Mouse (Mus musculus) thymus, adult 2 months (tissue): ENCODE data around the gene Rassf6. TPM values are rescaled to one million over a fixed set of nuclear protein-coding genes. Genes with fewer than 3 reads are reported as not detected.

Experiments
- DNase-seq: peaks from one replicate; pipeline ENCODE4 v3.0.0; 2021
- H3K27ac ChIP-seq: fragments of 200-500 bp; 2 replicates; pipeline ENCODE4 v1.5.1; 2012; ENCODE audit warnings: low read length, control low read depth; ENCODE audit not compliant: control insufficient read depth, insufficient read depth
- H3K27me3 ChIP-seq: fragments of 200-500 bp; 2 replicates; pipeline ENCODE4 v1.6.1; 2012; ENCODE audit warnings: mild to moderate bottlenecking, low read length, moderate library complexity, mixed read lengths; ENCODE audit not compliant: control insufficient read depth, insufficient read depth
- H3K36me3 ChIP-seq: fragments of 200-500 bp; 2 replicates; pipeline ENCODE4 v1.6.1; 2012; ENCODE audit warnings: mild to moderate bottlenecking, low read length, moderate library complexity; ENCODE audit not compliant: control insufficient read depth, insufficient read depth
- H3K4me1 ChIP-seq: fragments of 200-500 bp; replicated peaks from 2 replicates; pipeline ENCODE4 v1.6.1; 2012; ENCODE audit warnings: low read length; ENCODE audit not compliant: control insufficient read depth, insufficient read depth
- H3K4me3 ChIP-seq: fragments of 200-500 bp; 2 replicates; pipeline ENCODE4 v1.5.1; 2012; ENCODE audit warnings: mild to moderate bottlenecking, low read length, control low read depth, moderate library complexity; ENCODE audit not compliant: control insufficient read depth, insufficient read depth
- CTCF ChIP-seq: fragments of 200-500 bp; IDR thresholded peaks from 2 replicates; pipeline ENCODE4 v1.5.1; 2012; ENCODE audit warnings: mild to moderate bottlenecking, control low read depth, low read length, moderate library complexity, borderline replicate concordance; ENCODE audit not compliant: control insufficient read depth, poor library complexity, insufficient read depth; ENCODE audit errors: extremely low read depth
- POLR2A ChIP-seq: fragments of 200-500 bp; IDR thresholded peaks from 2 replicates; pipeline ENCODE4 v1.6.1; 2012; ENCODE audit warnings: mild to moderate bottlenecking, low read length, control low read depth, moderate library complexity; ENCODE audit not compliant: control insufficient read depth, poor library complexity, insufficient read depth; ENCODE audit errors: extremely low read depth
- WGBS: fragments of 180-500 bp; shearing (Covaris S2); methylation state at CpG from one replicate; pipeline ENCODE4 v1.1.7; 2018; 5-methylcytosine and 5-hydroxymethylcytosine counted together
- polyA plus RNA-seq: library from polyadenylated mRNA; depleted of rRNA; stranded (reverse); fragments of >200 nt; gene quantifications from 2 replicates; pipeline ENCODE4 v1.2.3, GENCODE M21; 2012; rRNA removed

Rassf6 gene
- polyA plus RNA-seq, 1 experiment = 2.0 TPM

DNA sequence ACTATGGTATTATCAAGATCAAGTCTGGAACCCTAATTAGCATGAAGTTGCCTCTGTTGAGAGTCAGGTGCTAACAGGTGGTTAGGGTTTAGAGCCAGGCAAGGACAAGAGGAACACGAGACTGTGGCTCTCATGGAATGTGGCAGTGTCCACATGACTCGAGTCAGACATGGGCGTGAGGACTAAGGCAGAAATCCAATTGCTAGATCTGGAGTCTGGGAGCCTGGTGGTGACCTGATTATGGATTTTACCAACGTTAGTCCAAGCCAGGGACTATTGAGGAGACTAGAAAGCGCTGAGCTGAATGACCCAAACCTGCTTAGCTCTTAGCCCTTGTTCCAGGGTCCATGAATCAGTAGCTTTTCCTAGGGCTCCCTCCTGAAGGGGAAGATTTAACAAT, 72.7 kb downstream of the Rassf6 start:
- TF ChIP-seq CTCF (no peak), POLR2A (no peak)

GRCm38 (mm10) chr5:90565205-90565604, 75.3 kb downstream of the Rassf6 start:
- Histone ChIP-seq H3K4me1 (no peaks in the 10 kb centered on the region), H3K27ac (no peak overlapping the region), H3K36me3 (no peaks in the 10 kb centered on the region), H3K27me3 (no peaks in the 10 kb centered on the region), H3K4me3 (no peak overlapping the region)
- TF ChIP-seq POLR2A (no peak), CTCF (no peak)
- WGBS = 86% methylated on average over 6 of the region's 6 CpGs
- DNase-seq = no peak

More for the DNA sequence above, 72.7 kb downstream of the Rassf6 start:
- Histone ChIP-seq H3K4me3 (no peak overlapping the region), H3K27ac (no peak overlapping the region), H3K36me3 (no peaks in the 10 kb centered on the region), H3K4me1 (no peaks in the 10 kb centered on the region), H3K27me3 (no peaks in the 10 kb centered on the region)
- WGBS = 91% methylated on average over 5 of the region's 5 CpGs
- no peak for DNase-seq

GRCm38 (mm10) chr5:90564161-90564560, 76.3 kb downstream of the Rassf6 start:
- Histone ChIP-seq H3K4me3 (no peak overlapping the region), H3K27ac (no peak overlapping the region), H3K4me1 (no peaks in the 10 kb centered on the region), H3K27me3 (no peaks in the 10 kb centered on the region), H3K36me3 (no peaks in the 10 kb centered on the region)
- TF ChIP-seq CTCF (no peak), POLR2A (no peak)
- no peak for DNase-seq
- 92% methylated on average over 4 of the region's 4 CpGs for WGBS

DNA sequence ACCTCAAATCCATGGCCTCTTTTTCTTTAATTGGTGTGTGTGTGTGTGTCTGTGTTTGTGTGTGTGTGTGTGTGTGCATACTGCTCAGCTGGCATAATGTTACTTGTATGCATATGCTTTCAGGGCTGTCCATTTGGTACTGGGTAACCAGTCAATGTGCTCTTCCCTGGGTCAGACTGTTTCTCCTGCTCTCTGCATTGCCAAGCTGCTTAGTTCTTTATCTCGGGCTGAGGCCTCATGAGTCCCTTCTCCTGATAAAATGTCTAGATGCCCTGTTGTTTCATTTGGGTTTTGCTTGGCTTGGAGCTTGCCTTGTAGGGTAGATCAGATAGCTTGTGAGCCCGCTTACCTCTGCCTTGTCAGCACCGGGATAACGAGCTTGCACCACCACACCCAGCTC, 77.6 kb downstream of the Rassf6 start:
- Histone ChIP-seq H3K4me1 (no peaks in the 10 kb centered on the region), H3K4me3 (no peak overlapping the region), H3K27me3 (no peaks in the 10 kb centered on the region), H3K36me3 (no peaks in the 10 kb centered on the region), H3K27ac (no peak overlapping the region)
- WGBS = 95% methylated on average over 4 of the region's 4 CpGs
- no peak for DNase-seq
- TF ChIP-seq POLR2A (no peak), CTCF (no peak)

GRCm38 (mm10) chr5:90561721-90562275, 78.7 kb downstream of the Rassf6 start:
- no peaks in the 10 kb centered on the region for H3K36me3 ChIP-seq
- no peak overlapping the region for H3K4me3 ChIP-seq
- no peaks in the 10 kb centered on the region for H3K4me1 ChIP-seq
- no peaks in the 10 kb centered on the region for H3K27me3 ChIP-seq
- no peak for DNase-seq
- H3K27ac ChIP-seq = no peak overlapping the region
- 96% methylated on average over 11 of the region's 11 CpGs for WGBS
- TF ChIP-seq CTCF (no peak), POLR2A (no peak)

- Histone ChIP-seq H3K4me1 (no peaks in the 10 kb centered on the region), H3K4me3 (no peak within 1 kb of the TSS), H3K36me3 (no peaks in the 10 kb centered on the region), H3K27me3 (no peaks in the 10 kb centered on the region), H3K27ac (no peak within 1 kb of the TSS)
- 94% methylated on average over 6 of the region's 6 CpGs for WGBS
- no peak for DNase-seq
- TF ChIP-seq CTCF = no peak
- TF ChIP-seq POLR2A = no peak
These were observed 79.7 kb downstream of the Rassf6 start, which contains the start of gene 5830473C10Rik for GRCm38 (mm10) chr5:90560743-90561142. Gene 5830473C10Rik (plus strand): TSS chr5:90561107.

GRCm38 (mm10) chr5:90556052-90556451, 84.4 kb downstream of the Rassf6 start:
- no peaks in the 10 kb centered on the region for H3K36me3 ChIP-seq
- H3K27ac ChIP-seq = no peak overlapping the region
- DNase-seq = no peak
- H3K4me3 ChIP-seq = no peak overlapping the region
- WGBS = 40% methylated on average over 3 of the region's 3 CpGs
- no peak for TF ChIP-seq POLR2A
- H3K4me1 ChIP-seq = no peaks in the 10 kb centered on the region
- no peaks in the 10 kb centered on the region for H3K27me3 ChIP-seq

Other genes starting within 250 kb of the Rassf6 start
- gene Alb, start 179.8 kb downstream of the Rassf6 start, polyA plus RNA-seq = 0.23 and 53.0 TPM in 2 replicates
- 1.0 and 1.3 TPM in 2 replicates for gene Afp, start 149.9 kb downstream of the Rassf6 start, polyA plus RNA-seq
- 0.11 TPM in 1 of 2 replicates, not detected in the other for gene Afm, start 121.7 kb downstream of the Rassf6 start, polyA plus RNA-seq
- gene 5830473C10Rik, start 79.5 kb downstream of the Rassf6 start, polyA plus RNA-seq = 0.08 TPM in 1 of 2 replicates, not detected in the other
- 0.75 and 0.92 TPM in 2 replicates for gene Cxcl5, start 118.7 kb upstream of the Rassf6 start, polyA plus RNA-seq
- gene Ppbp, start 127.9 kb upstream of the Rassf6 start, polyA plus RNA-seq = 1.7 and 2.6 TPM in 2 replicates
- gene Pf4, start 131.8 kb upstream of the Rassf6 start, polyA plus RNA-seq = 9.1 and 23.1 TPM in 2 replicates
- 5.0 and 6.0 TPM in 2 replicates for gene Cxcl3, start 145.4 kb upstream of the Rassf6 start, polyA plus RNA-seq
- gene Cxcl15, start 153.9 kb upstream of the Rassf6 start, polyA plus RNA-seq = 0.05 and 0.24 TPM in 2 replicates